Mouse (Mus musculus) stomach, embryonic 14.5 days (tissue): ENCODE results near the gene Gm32802. TPM values are rescaled to one million over a fixed set of nuclear protein-coding genes. Genes with fewer than 3 reads are reported as not detected.
"Not testable (repeated sequence)": the region's sequence is repeated elsewhere in the genome, so short reads cannot be mapped to it uniquely, and the experiment has no call there.

Experiments used
- ATAC-seq: fragments of 200-750 bp; cut with Nextera tagmentation; 2 replicates; pipeline ENCODE4 v1.8.0; 2017; ENCODE audit warnings: low read depth, moderate TSS enrichment; ENCODE audit not compliant: insufficient number of reproducible peaks, insufficient read depth, low FRiP score
- H3K27ac ChIP-seq: fragments of 300-500 bp; sonication (generic); 2 replicates; pipeline ENCODE4 v1.5.1; 2014; ENCODE audit warnings: mild to moderate bottlenecking, low read length, moderate library complexity, mixed read lengths
- H3K27me3 ChIP-seq: fragments of 300-500 bp; sonication (generic); 2 replicates; pipeline ENCODE4 v1.6.1; 2014; ENCODE audit warnings: low read length, control low read depth, mixed read lengths; ENCODE audit not compliant: control insufficient read depth, insufficient read depth
- H3K36me3 ChIP-seq: fragments of 300-500 bp; sonication (generic); 2 replicates; pipeline ENCODE4 v1.6.1; 2014; ENCODE audit warnings: mild to moderate bottlenecking, control low read depth, low read length, moderate library complexity, mixed read lengths; ENCODE audit not compliant: control insufficient read depth, insufficient read depth
- H3K4me1 ChIP-seq: fragments of 300-500 bp; sonication (generic); 2 replicates; pipeline ENCODE4 v1.6.1; 2014; ENCODE audit warnings: low read length, control low read depth, mixed read lengths; ENCODE audit not compliant: control insufficient read depth, insufficient read depth
- H3K4me2 ChIP-seq: fragments of 300-500 bp; sonication (generic); replicated peaks from 2 replicates; pipeline ENCODE4 v1.6.1; 2014; ENCODE audit warnings: low read depth, low read length, control low read depth
- H3K4me3 ChIP-seq: fragments of 300-500 bp; sonication (generic); 2 replicates; pipeline ENCODE4 v1.5.1; 2014; ENCODE audit warnings: low read depth, low read length, control low read depth
- H3K9ac ChIP-seq: fragments of 300-500 bp; sonication (generic); replicated peaks from 2 replicates; pipeline ENCODE4 v1.6.1; 2014; ENCODE audit warnings: low read depth, mild to moderate bottlenecking, control low read depth, low read length, moderate library complexity, mixed read lengths
- H3K9me3 ChIP-seq: fragments of 300-500 bp; sonication (generic); 2 replicates; pipeline ENCODE4 v1.6.1; 2016; ENCODE audit warnings: low read depth, low read length, control low read depth; ENCODE audit not compliant: control insufficient read depth
- WGBS: fragments of 180-500 bp; shearing (Covaris S2); extraction: QIAGEN DNeasy Blood & Tissue Kit; methylation state at CpG from one replicate; pipeline ENCODE4 v1.1.7; 2014; 5-methylcytosine and 5-hydroxymethylcytosine counted together
- polyA plus RNA-seq: library from polyadenylated mRNA; unstranded; fragments of >200 nt; fragmentation: Nextera tagmentation; extraction: Ambion mirVana; gene quantifications from 2 replicates; pipeline ENCODE4 v1.2.1, GENCODE M21; 2014

Gm32802 gene
- not detected in 2 replicates for polyA plus RNA-seq

- ATAC-seq, H3K36me3 ChIP-seq, H3K4me2 ChIP-seq, H3K4me3 ChIP-seq, H3K4me1 ChIP-seq, H3K27me3 ChIP-seq, H3K9me3 ChIP-seq, H3K27ac ChIP-seq, H3K9ac ChIP-seq: not testable (repeated sequence)
- WGBS: no CpG with 5 or more reads among the region's 13 CpGs
Observed at GRCm38 (mm10) chr10:118258388-118258787, at the start of gene Gm32802. TSS of gene Gm32802 (plus strand) at chr10:118258688.

GRCm38 (mm10) chr10:118215719-118216393, 42.6 kb upstream of the Gm32802 start:
- 89% methylated on average over 2 of the region's 4 CpGs for WGBS

GRCm38 (mm10) chr10:118227629-118228028, 30.9 kb upstream of the Gm32802 start:
- not testable (repeated sequence) for H3K9ac ChIP-seq, H3K9me3 ChIP-seq, H3K4me1 ChIP-seq, H3K4me3 ChIP-seq, H3K27ac ChIP-seq, ATAC-seq, H3K36me3 ChIP-seq, H3K27me3 ChIP-seq, H3K4me2 ChIP-seq
- WGBS: no CpG with 5 or more reads among the region's 2 CpGs

More at GRCm38 (mm10) chr10:118215719-118216393, 42.6 kb upstream of the Gm32802 start:
- H3K36me3 ChIP-seq, ATAC-seq, H3K4me1 ChIP-seq, H3K4me3 ChIP-seq, H3K9me3 ChIP-seq, H3K9ac ChIP-seq, H3K27me3 ChIP-seq, H3K27ac ChIP-seq, H3K4me2 ChIP-seq: not testable (repeated sequence)

GRCm38 (mm10) chr10:118232607-118233006, 25.9 kb upstream of the Gm32802 start:
- not testable (repeated sequence) for H3K4me2 ChIP-seq, H3K36me3 ChIP-seq, H3K9me3 ChIP-seq, H3K4me3 ChIP-seq, H3K27ac ChIP-seq, H3K27me3 ChIP-seq, H3K4me1 ChIP-seq, H3K9ac ChIP-seq
- ATAC-seq: peak; percentile 28; the same call in 1 of the 2 replicates
- no CpG with 5 or more reads among the region's 5 CpGs for WGBS

- WGBS: no CpG with 5 or more reads among the region's 13 CpGs
- not testable (repeated sequence) for H3K27me3 ChIP-seq, H3K36me3 ChIP-seq, H3K4me3 ChIP-seq, H3K4me2 ChIP-seq, H3K4me1 ChIP-seq, ATAC-seq, H3K9me3 ChIP-seq, H3K9ac ChIP-seq, H3K27ac ChIP-seq
Observed at GRCm38 (mm10) chr10:118240680-118241079, 17.8 kb upstream of the Gm32802 start, which contains the start of gene Gm32717. TSS of gene Gm32717 (minus strand) at chr10:118240780.

- H3K27me3 ChIP-seq, H3K4me3 ChIP-seq, H3K36me3 ChIP-seq, H3K9me3 ChIP-seq, H3K4me2 ChIP-seq, H3K27ac ChIP-seq, ATAC-seq, H3K9ac ChIP-seq, H3K4me1 ChIP-seq: not testable (repeated sequence)
- 61% methylated on average over 11 of the region's 11 CpGs for WGBS
Observed at GRCm38 (mm10) chr10:118249006-118249595, 9.4 kb upstream of the Gm32802 start.

GRCm38 (mm10) chr10:118250852-118251295, 7.6 kb upstream of the Gm32802 start:
- no peak for ATAC-seq
- Histone ChIP-seq H3K4me2 (no peak overlapping the region), H3K4me3 (no peak overlapping the region), H3K27me3 (no peaks in the 10 kb centered on the region), H3K4me1 (no peaks in the 10 kb centered on the region), H3K9me3 (no peaks in the 10 kb centered on the region), H3K36me3 (no peaks in the 10 kb centered on the region), H3K27ac (no peak overlapping the region), H3K9ac (no peak overlapping the region)
- WGBS: 32% methylated on average over 10 of the region's 10 CpGs

- H3K9ac ChIP-seq, H3K4me3 ChIP-seq, ATAC-seq, H3K4me1 ChIP-seq, H3K27me3 ChIP-seq, H3K27ac ChIP-seq, H3K36me3 ChIP-seq, H3K4me2 ChIP-seq, H3K9me3 ChIP-seq: not testable (repeated sequence)
- 100% methylated on average over 1 of the region's 8 CpGs for WGBS
Observed at GRCm38 (mm10) chr10:118268812-118269211, 10.3 kb downstream of the Gm32802 start.
